Mouse (Mus musculus) adipocyte (in vitro differentiated cells): Measurements from ENCODE around the gene Fbn1.
A peak's percentile ranks its signal among the peaks of the same experiment; 100 is the strongest.

Source experiments
- DNase-seq: peaks from one replicate; pipeline ENCODE4 v3.0.0-alpha.2; 2016; ENCODE audit warnings: low spot score

Fbn1 gene

GRCm38 (mm10) chr2:125507893-125508292, at the start of gene Fbn1:
Fbn1 (minus strand) TSS chr2:125507993.
- DNase-seq, result no peak

DNA sequence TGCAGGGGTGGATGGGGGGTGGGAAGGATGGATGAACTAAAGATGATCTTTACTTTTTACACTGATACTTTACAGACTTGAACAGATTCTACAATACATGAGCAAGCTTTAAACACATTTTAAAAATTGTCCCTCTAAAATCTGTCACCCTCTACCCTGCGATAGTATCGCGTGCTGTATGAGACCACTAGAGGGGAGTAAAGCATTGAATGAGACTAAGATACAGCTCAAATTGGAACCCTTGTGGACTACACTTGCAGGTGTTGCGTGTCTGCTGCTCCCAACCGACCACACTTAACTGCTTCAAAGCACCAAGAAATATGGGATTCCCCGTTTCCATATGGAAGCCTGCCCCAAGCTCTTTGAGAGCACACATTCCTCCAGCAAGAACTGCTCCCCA, 48.0 kb upstream of the Fbn1 start:
- no peak for DNase-seq

- no peak for DNase-seq
Measured at GRCm38 (mm10) chr2:125548806-125549578, 41.2 kb upstream of the Fbn1 start.

GRCm38 (mm10) chr2:125544986-125545385, 37.2 kb upstream of the Fbn1 start:
- DNase-seq, result no peak

GRCm38 (mm10) chr2:125543646-125544045, 35.9 kb upstream of the Fbn1 start:
- DNase-seq, result no peak

DNA sequence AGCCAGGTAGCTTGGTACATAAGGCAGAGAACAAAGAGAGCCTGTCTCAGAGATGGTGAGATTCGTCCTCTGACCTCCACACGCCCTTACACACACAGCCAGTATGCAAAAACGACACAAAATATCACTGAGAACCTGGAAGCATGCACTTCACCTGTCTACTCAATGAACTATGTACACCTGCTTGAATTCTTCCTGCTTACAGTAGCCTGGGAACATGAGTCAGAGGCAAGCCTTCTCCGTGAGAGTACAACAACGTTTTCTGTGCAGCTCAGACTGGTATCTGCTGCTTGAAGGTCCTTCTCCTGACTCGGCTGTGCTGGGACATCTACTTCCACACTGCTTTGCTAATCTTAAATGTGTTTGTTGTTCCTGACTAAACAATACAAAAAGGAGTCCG, 33.7 kb upstream of the Fbn1 start:
- no peak for DNase-seq

- no peak for DNase-seq
Measured at GRCm38 (mm10) chr2:125540579-125540978, 32.8 kb upstream of the Fbn1 start.

- DNase-seq, result no peak
Measured at GRCm38 (mm10) chr2:125539640-125540039, 31.8 kb upstream of the Fbn1 start.

DNA sequence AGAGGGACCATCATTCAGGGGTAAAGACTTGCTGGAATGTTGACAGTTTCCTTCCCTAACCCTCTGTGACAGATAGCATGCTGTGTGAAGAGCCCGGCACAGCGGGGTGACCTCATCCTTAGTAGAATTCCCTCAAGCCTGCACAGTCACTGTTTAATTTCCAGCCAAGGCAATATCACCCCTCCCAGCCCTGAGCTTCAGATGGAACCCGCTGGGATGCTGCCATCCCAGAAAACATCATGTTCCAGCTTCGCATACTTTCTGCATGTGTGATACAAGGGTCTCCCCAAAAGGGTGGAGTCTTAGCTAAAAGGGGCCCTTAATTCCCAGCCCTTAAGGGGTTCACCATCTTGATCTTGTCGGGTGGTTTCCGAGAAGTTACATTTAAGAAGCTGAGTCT, 22.9 kb upstream of the Fbn1 start:
- peak; percentile 32 for DNase-seq

- no peak for DNase-seq
Measured at GRCm38 (mm10) chr2:125526566-125526965, 18.8 kb upstream of the Fbn1 start.

DNA sequence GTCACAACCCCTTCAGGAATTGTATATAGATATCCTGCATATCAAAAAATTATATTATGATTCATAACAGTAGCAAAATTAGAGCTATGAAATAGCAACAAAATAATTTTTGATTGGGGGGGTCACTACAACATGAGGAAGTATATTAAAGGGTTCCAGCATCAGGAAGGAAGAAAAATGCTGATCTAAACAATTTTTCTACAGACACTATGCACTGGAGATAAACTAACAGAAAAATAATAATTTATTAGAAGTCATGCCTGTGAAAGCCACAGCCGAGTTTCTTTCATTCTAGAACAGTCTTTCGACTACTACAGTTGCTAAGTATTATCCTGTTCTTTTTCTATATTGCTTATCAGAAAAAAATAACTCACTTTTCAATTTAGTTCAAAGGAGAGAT, 17.7 kb upstream of the Fbn1 start:
- DNase-seq, result no peak

DNA sequence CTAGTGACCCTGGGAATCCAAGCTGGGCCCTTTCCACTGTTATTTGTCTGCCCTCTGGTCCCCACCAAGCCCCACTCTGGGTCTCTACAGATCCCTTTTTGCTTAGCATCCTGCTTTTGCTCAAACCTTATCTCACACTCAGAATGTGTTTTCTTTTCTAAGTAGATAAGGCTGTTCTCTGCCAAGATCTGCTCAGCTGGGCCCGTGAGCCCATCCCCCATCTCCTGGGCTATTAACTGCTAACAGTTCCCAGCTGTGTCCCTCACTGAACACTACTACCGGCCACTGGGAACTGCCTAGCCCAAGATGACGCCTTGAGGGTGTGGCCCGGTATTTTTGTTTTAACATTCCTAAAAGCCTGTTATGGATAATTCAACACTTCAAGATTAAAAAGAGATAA, 8.8 kb upstream of the Fbn1 start:
- DNase-seq, result no peak

GRCm38 (mm10) chr2:125515291-125516057, 7.7 kb upstream of the Fbn1 start:
- no peak for DNase-seq

DNA sequence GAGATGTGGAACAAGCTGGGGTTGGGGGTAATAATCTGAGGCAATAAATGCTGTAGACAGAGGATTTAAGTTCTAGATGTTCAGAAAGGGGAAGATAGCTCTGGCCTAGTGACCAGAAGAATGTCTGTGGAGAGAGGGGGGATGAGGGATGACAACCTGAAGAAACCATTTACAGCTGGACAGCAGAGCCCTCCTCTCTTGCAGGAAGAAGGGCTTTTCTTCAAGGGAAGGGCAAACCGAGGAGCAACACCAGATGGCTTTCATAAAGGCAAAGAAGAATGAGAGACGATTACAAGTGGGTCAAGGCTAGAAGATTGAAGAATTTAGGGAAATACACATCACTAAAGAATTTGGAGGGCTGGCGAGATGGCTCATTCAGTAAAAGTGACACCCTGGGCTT, 6.6 kb upstream of the Fbn1 start:
- DNase-seq, result no peak

DNA sequence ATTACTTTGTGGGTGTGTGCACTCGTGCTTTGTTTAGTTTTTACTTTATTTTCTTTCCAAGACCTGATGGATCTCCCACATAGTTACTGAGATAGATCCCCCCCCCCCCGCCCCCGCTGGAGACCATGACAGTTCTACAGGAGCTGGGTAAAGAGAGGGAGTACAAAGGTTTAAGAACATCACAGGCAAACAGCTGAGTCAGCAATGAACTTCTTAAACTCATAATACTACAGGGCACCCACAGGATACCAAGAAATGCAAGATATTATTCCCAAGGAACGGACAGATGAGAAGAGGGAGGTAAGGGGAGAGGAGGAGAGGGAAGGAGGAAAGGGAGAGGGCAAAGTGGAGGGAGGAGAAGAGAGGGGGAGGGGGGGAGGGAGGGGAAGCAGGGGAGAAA, 4.8 kb upstream of the Fbn1 start:
- DNase-seq, result no peak

DNA sequence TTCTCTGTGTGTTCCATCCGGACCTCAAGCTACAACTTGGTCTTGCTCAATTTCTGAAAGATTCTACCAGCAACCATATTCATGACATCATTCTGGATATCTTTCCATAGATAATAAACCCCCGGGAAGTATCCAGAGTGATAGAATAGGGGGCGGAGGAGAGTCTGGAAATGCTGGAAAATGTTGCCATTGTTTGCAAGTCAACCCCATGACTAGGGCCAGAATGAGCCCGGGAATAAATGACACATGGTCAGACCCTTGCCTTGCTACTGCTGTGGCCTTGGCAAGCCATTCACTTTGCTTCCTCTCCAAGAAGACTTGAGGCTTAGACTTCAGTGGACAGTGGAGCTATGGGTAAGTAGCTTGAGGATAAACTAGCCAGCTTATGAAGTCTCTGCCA, 4.1 kb upstream of the Fbn1 start:
- DNase-seq, result no peak

DNA sequence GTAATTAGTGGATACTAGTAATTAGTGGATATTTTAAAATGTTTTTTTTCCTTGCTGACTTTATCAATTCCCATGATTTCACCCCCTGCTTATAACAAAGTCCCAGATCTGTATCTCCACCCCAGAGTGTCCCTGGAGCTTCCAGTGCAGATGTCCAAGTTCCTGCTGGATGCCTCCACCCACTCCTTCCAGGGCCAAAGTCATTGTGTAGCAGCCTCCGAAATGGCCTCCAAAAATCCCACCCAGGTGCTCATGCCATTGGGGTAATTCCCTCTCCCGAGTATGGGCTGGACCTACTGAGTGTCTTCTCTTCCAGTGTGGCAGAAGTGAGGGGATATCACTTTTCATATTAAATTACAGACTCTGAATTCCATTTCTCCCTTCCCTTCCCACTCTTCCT, 3.0 kb upstream of the Fbn1 start:
- no peak for DNase-seq

- no peak for DNase-seq
Measured at GRCm38 (mm10) chr2:125508381-125508780, 588 bp upstream of the Fbn1 start.

DNA sequence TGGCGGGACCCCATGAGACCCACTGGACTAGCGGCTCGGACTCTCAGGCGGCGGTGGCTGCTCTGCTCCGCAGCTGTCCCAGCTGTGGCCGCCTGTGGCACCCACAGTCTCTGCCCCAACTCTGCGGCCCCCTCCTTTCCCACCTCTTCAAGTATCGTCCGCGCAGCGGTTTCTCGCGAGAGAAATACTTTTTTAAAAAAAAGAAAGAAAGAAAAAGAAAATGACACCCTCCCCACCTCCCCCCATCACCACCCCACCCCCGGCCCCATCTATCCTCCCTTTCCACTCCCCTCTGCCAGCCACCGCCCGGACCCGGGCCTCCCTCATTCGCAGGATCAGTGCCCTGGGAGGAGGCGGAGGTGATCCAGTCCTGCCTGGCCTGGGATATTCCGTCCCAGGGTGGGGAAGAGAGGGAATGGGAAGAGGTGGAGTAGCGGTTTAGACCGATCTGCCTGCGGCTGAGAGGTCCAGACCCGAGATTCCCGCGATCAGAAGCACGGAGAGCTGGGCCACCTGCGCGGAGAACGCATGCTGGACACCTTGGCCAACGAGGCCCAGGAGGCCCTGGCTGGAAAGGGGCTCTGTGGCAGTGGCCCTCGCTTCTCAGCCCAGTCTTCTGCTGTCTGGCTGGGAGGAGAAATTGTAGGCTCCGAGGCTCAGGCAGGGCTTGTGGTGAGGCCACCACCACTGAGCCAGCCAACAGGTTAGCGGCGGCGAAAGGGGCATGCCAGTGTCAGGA, 1.3 kb downstream of the Fbn1 start:
- DNase-seq, result no peak

DNA sequence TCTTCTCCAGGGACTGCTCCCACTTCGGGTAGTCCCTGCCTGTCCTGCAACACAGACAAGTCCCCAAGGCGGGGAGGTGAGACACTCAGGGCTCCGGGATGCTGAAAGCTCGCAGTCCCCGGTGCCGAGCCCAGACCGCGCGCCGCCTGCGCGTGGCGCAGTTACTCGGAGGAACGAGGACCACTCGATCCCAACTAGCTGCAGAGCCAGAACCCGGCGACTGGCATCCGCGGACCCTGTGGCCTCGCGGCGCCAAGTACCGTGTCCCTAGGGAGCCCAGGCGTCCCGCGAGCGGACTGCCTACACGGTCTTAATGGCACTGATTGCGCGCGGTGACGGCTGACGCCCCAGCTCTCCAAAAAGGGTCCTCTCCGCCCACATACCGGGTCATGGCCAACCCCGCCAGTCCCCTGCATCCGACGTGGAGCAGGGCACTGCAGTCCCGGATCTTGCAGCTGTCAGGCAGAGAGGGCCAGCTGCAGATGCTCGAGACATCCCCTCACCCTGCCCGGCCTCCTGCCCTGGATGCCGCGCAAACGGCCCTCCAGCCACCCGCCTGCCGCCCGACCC, 2.0 kb downstream of the Fbn1 start:
- peak; percentile 19 for DNase-seq

DNA sequence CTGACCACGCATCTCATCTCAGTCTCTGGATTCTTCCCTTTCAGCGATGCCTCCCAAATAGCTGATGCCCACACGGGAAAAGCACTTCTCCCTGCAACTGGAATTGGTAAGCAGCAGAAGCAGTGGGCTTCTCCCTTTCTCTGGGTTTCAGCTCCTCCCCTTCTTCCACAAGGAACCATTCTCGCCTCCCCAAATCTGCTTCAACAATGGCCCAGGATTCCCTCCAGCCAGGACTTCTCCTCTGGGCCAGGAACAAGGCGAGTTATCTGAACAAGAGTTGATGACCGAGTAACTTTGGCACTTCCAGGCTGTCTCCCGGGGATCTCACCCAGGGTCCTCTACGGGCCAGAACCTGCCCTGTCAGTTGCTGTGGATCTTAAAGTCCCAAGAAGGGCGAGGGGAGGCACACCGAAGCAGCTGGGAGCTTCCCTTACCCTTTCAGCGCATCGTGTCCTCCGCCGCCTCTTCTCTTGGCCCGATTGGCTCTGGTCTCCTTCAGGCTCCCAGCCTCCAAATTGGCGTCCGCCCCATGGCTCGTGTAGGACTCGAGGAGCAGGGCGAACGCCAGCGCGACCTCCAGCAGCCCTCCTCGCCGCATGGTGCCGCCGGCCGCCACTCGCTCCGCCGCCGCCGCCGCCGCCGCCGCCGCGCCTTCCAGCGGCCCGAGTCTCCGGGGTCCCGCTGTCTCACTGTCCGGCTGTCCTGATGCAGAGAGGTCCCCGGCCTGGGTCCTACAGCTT, 2.6 kb downstream of the Fbn1 start, which contains the start of gene Gm9913:
Gene Gm9913 (plus strand): TSS at position 84 of the 740 bp plus-strand sequence.
- DNase-seq, result peak; percentile 24

DNA sequence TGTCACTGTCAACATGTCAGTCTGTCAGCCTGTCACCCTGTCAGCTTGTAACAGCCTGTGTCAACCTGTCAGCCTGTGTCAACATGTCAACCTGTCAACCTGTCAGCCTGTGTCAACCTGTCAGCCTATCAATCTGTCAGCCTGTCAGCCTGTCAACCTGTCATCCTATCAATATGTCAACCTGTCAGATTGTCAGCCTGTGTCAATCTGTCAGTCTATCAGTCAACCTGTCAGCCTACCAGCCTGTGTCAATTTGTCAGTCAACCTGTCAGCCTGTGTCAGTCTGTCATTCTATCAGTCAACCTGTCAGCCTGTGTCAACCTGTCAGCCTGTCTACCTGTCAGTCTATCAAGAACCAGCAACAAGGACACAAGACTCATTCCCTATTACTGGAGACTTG, 6.3 kb downstream of the Fbn1 start:
- no peak for DNase-seq
